Mouse (Mus musculus) cerebellum, adult 2 months (tissue): ENCODE data around the gene Mas1.
"Not testable (repeated sequence)": the region's sequence is repeated elsewhere in the genome, so short reads cannot be mapped to it uniquely, and the experiment has no call there.

ENCODE experiments used
- CTCF ChIP-seq: fragments of 200-500 bp; IDR thresholded peaks from 2 replicates; pipeline ENCODE4 v1.5.1; 2011; ENCODE audit warnings: low read depth, mild to moderate bottlenecking, control low read depth, low read length, moderate library complexity, borderline replicate concordance; ENCODE audit not compliant: insufficient read depth
- POLR2A ChIP-seq: fragments of 200-500 bp; IDR thresholded peaks from 2 replicates; pipeline ENCODE4 v1.6.1; 2011; ENCODE audit warnings: low read length, control low read depth, borderline replicate concordance; ENCODE audit not compliant: insufficient read depth

DNA sequence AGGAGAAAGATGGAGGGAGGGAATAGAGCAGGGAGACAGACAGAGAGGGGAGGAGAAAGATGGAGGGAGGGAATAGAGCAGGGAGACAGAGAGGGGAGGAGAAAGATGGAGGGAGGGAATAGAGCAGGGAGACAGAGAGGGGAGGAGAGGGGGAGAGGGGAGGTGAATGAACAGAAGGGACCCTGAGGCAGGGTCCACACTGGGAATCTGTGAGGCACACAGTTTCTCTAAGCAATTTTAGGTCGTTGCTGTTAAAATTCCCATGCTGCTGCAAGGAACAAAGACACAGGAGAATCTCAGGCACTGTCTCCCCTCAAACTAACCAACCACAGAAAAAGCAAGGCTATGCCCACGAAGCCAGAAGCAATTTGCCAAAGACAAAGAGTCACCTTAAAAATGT, 30.7 kb upstream of the Mas1 start:
- not testable (repeated sequence) for TF ChIP-seq CTCF, POLR2A
